Mouse (Mus musculus): Measurements from ENCODE around the gene Gpatch1. TPM values are rescaled to one million over a fixed set of nuclear protein-coding genes. Genes with fewer than 3 reads are reported as not detected.
"Not testable (repeated sequence)": the region's sequence is repeated elsewhere in the genome, so short reads cannot be mapped to it uniquely, and the experiment has no call there.

The Gpatch1 gene
- polyA plus RNA-seq, 1 experiment from 2014 or later, result 23.1 TPM

DNA sequence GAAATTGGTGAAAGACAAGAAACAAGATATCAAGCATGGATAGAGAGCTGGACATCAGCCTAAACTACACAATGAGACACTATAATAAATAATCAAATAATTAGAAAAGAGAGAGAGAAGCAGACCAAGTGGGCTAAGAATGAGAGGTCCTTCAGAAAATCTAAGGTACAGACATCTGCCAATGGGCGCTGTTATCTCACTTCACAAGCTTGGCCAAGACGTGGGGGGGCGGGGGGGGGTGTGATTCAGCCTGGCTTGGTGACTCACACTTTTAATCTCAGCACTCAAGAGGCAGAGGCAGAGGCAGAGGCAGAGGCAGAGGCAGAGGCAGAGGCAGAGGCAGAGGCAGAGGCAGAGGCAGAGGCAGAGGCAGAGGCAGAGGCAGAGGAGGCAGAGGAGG, 981 bp upstream of the Gpatch1 start:
- H3K9ac ChIP-seq; H3K27ac ChIP-seq; H3K4me3 ChIP-seq; H3K9me3 ChIP-seq; H3K36me3 ChIP-seq (replicated peaks); ATAC-seq (replicated peaks); H3K4me2 ChIP-seq; H3K27me3 ChIP-seq (replicated peaks): not testable (repeated sequence)
- WGBS, result 72% methylated on average over 3 of the region's 3 CpGs
- H3K4me1 ChIP-seq, result peaks cover 21% of the 10 kb centered on the region

DNA sequence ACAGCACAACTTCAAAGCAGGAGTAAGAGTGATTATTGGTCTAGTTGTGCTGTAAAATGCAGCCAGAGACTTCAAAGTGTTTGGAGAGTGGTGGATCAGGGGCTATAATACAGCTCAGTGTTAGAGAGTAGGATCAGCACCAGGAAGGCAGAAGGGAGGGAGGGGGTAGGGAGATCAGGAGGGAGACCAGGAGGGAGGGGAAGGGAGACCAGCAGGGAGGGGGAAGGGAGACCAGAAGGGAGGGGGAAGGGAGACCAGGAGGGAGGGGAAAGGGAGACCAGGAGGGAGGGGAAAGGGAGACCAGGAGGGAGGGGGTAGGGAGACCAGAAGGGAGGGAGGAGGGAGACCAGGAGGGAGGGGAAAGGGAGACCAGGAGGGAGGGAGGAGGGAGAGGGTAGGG, 4.1 kb downstream of the Gpatch1 start:
- no peaks in the 10 kb centered on the region for H3K9me3 ChIP-seq
- H3K4me3 ChIP-seq, result no peak overlapping the region
- no peak overlapping the region for H3K9ac ChIP-seq
- peaks cover 15% of the 10 kb centered on the region for H3K4me1 ChIP-seq
- ATAC-seq (replicated peaks), result no peak
- H3K27me3 ChIP-seq (replicated peaks), result no peaks in the 10 kb centered on the region
- H3K27ac ChIP-seq, result no peak overlapping the region
- H3K4me2 ChIP-seq, result no peak overlapping the region
- peaks cover 4% of the 10 kb centered on the region for H3K36me3 ChIP-seq (replicated peaks)

DNA sequence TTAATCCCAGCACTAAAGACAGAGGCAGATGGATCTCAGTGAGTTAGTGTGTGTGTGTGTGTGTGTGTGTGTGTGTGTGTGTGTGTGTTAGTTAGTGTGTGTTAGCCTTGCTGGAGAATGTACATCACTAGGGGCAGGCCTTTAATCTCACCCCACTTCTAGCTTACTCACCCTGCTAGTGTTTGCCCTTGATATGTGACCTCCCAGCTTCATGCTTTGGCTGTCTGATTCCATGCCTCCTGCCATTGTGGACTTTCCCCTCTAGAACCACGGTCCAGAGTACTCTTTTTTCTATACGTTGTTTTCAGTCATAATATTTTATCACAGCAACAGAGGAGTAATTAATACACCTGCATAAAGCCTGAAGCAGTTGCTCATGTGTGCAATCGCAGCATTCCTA, 7.0 kb downstream of the Gpatch1 start:
- 93% methylated on average over 3 of the region's 3 CpGs for WGBS
- Histone ChIP-seq H3K4me3 (no peak overlapping the region), H3K27ac (no peak overlapping the region), H3K9ac (no peak overlapping the region), H3K36me3 (replicated peaks) (peaks cover 29% of the 10 kb centered on the region), H3K9me3 (no peaks in the 10 kb centered on the region), H3K27me3 (replicated peaks) (no peaks in the 10 kb centered on the region), H3K4me2 (no peak overlapping the region), H3K4me1 (0 out of 2 replicates have a peak, but pooled peaks cover under 1% of the 10 kb centered on the region)
- ATAC-seq (replicated peaks), result no peak

DNA sequence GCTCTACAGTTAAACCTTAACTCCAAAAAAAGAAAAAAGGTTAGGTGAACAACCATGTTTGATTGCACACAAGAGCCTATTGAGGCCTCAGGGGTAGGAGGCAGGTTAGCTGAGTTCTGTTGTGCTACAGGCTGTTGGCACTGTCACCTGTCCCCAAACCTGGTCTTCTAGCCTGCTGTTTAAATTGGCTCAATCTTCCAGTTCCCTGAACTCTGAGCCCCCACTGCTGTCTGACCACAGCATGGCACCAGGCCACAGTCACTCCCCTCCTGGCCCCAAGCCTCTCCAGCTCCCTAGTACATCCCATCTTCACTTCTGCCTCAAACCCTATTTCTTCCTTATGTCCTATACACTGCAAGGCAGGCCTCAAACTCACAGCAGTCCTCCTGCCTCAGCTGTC, 17.4 kb downstream of the Gpatch1 start:
- H3K4me1 ChIP-seq, result no peaks in the 10 kb centered on the region
- H3K9ac ChIP-seq, result no peak overlapping the region
- no peak overlapping the region for H3K4me3 ChIP-seq
- H3K27me3 ChIP-seq (replicated peaks), result no peaks in the 10 kb centered on the region
- no peak for ATAC-seq (replicated peaks)
- no peak overlapping the region for H3K27ac ChIP-seq
- H3K4me2 ChIP-seq, result no peak overlapping the region
- H3K36me3 ChIP-seq (replicated peaks), result peaks cover 58% of the 10 kb centered on the region
- H3K9me3 ChIP-seq, result no peaks in the 10 kb centered on the region

DNA sequence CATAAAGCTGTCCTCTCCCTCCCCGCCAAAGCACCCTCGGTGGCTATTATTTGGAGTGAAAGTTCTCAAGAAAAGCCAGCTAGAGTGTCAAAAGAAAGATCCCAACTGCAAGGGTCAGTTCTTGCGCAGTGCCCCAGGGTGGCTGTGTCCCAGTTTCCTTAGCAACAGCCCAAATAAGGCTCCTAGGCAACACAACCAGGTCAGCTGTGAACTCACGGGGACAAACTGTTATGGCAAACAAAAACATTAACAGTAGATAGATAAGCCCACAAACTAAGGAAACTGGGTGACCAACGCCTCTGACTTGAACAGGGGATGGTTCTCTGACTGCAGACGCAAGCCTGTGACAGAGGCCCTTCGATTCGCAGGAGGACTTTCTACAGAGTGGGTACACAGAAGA, 18.6 kb downstream of the Gpatch1 start:
- no peaks in the 10 kb centered on the region for H3K27me3 ChIP-seq (replicated peaks)
- H3K27ac ChIP-seq, result no peak overlapping the region
- no peak overlapping the region for H3K4me2 ChIP-seq
- H3K9ac ChIP-seq, result no peak overlapping the region
- ATAC-seq (replicated peaks), result no peak
- no peaks in the 10 kb centered on the region for H3K9me3 ChIP-seq
- WGBS, result 69% methylated on average over 8 of the region's 8 CpGs
- no peaks in the 10 kb centered on the region for H3K4me1 ChIP-seq
- H3K4me3 ChIP-seq, result no peak overlapping the region
- H3K36me3 ChIP-seq (replicated peaks), result peaks cover 58% of the 10 kb centered on the region

DNA sequence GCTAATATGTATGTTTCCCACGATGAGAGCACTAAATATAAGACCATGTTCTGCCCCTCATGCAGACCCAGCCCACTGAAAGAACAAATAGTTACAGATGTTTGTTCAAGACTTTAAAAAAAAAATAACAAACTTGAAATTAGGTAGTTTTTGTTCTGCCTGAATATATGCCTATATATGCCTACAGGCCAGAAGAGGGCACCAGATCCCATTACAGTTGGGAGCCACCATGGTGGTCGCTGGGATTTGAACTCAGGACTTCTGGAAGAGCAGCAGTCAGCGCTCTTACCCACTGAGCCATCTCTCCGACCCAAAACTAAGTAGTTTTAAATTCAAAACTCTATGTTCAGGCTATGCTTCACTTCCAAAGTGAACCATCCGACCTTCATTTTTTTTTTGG, 20.4 kb downstream of the Gpatch1 start:
- Histone ChIP-seq H3K4me1 (no peaks in the 10 kb centered on the region), H3K27me3 (replicated peaks) (no peaks in the 10 kb centered on the region), H3K27ac (no peak overlapping the region), H3K9me3 (no peaks in the 10 kb centered on the region), H3K9ac (no peak overlapping the region), H3K4me2 (no peak overlapping the region), H3K4me3 (no peak overlapping the region), H3K36me3 (replicated peaks) (peaks cover 66% of the 10 kb centered on the region)
- no peak for ATAC-seq (replicated peaks)
- WGBS, result 95% methylated on average over 5 of the region's 5 CpGs

DNA sequence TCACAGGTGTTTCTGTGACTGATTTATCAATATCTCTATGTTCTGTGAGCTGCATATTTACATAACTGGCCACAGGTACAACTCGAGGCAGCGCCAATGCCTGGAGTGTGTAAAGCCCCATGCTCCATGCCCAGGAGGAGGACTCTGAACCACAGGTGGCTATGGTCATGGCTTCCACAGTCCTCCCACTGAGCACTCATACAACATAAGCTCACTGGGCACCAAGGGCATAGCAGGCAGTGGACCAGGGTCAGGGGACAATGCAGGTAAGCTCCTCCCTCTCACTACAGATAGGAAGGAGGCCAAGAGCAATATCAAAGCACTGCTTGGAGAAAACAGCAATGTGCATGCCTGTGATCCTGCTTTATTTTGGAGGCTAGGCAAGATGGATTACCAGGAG, 22.6 kb downstream of the Gpatch1 start:
- H3K9ac ChIP-seq, result no peak overlapping the region
- H3K9me3 ChIP-seq, result no peaks in the 10 kb centered on the region
- H3K36me3 ChIP-seq (replicated peaks), result peaks cover 66% of the 10 kb centered on the region
- no peaks in the 10 kb centered on the region for H3K4me1 ChIP-seq
- WGBS, result 89% methylated on average over 2 of the region's 2 CpGs
- H3K4me3 ChIP-seq, result no peak overlapping the region
- H3K27ac ChIP-seq, result no peak overlapping the region
- H3K27me3 ChIP-seq (replicated peaks), result no peaks in the 10 kb centered on the region
- ATAC-seq (replicated peaks), result no peak
- no peak overlapping the region for H3K4me2 ChIP-seq

DNA sequence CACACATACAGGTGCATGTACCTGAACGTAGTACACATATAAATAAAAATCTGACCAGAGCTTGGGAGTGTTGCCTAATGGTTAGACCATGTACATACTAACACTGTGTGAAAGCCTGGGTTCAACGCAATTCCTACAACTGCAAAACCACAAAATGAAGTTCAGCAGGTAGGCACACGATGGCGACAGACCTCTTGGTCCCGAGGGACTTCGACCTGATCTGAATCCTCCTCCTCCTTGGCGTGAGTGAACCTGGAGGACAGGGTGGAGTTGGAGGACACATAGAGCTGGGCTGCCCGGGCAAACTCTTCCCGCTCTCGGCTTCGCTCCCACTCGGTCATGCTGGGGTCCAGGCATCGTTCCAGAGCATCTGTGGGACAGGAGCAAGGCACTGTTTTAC, 24.8 kb downstream of the Gpatch1 start:
- ATAC-seq (replicated peaks), result no peak
- Histone ChIP-seq H3K36me3 (replicated peaks) (peaks cover 70% of the 10 kb centered on the region), H3K4me3 (no peak overlapping the region), H3K27ac (no peak overlapping the region), H3K9me3 (no peaks in the 10 kb centered on the region), H3K27me3 (replicated peaks) (no peaks in the 10 kb centered on the region), H3K4me2 (no peak overlapping the region), H3K9ac (no peak overlapping the region), H3K4me1 (no peaks in the 10 kb centered on the region)
- WGBS, result 91% methylated on average over 13 of the region's 13 CpGs

DNA sequence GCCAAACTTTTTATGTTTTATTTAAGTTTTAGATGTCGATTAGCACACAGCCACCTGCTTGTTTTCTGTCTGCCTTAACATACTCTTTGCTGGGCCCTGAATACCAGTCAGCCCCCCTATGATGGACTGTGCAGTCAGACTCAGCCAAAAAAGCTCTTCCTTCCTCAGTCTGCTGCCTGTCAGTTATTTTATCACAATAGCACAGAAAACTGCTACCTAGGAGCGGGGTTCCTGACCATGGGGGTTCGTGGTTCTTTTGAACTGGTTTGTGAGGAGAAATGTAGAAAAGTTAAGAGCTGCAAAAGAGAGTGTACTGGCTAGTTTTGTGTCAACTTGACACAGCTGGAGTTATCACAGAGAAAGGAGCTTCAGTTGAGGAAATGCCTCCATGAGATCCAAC, 39.3 kb downstream of the Gpatch1 start:
- ATAC-seq (replicated peaks), result no peak
- 77% methylated on average over 3 of the region's 3 CpGs for WGBS
- Histone ChIP-seq H3K4me2 (no peak overlapping the region), H3K27me3 (replicated peaks) (no peaks in the 10 kb centered on the region), H3K27ac (no peak overlapping the region), H3K9ac (no peak overlapping the region), H3K36me3 (replicated peaks) (peaks cover 71% of the 10 kb centered on the region), H3K4me3 (no peak overlapping the region), H3K9me3 (peaks cover 21% of the 10 kb centered on the region), H3K4me1 (no peaks in the 10 kb centered on the region)

DNA sequence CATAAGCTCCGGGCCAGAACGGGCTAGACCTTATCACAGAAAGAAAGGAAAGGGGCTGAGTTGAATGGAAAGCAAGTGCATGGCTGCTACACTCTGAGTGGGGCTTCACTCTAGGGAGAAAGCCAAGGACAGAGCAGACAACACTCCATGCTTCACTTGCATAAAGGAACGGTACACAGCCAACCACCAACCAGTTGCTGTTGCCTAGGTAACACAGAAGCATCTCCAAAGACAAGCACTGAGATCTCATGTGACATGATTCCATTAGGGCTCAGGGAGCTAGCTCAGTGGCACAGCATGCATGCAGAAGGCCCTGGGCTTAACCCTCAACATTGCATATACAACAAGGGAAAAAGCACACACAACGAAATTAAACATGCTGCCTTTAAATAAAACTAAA, 40.8 kb downstream of the Gpatch1 start:
- Histone ChIP-seq H3K4me3 (no peak overlapping the region), H3K36me3 (replicated peaks) (peaks cover 60% of the 10 kb centered on the region), H3K27ac (0 out of 2 replicates have a peak overlapping the region, but pooled peaks have one; percentile 8), H3K4me2 (no peak overlapping the region), H3K4me1 (no peaks in the 10 kb centered on the region), H3K27me3 (replicated peaks) (no peaks in the 10 kb centered on the region), H3K9ac (no peak overlapping the region), H3K9me3 (peaks cover 21% of the 10 kb centered on the region)
- peak; percentile 79 for ATAC-seq (replicated peaks)
- 19% methylated on average over 4 of the region's 4 CpGs for WGBS

DNA sequence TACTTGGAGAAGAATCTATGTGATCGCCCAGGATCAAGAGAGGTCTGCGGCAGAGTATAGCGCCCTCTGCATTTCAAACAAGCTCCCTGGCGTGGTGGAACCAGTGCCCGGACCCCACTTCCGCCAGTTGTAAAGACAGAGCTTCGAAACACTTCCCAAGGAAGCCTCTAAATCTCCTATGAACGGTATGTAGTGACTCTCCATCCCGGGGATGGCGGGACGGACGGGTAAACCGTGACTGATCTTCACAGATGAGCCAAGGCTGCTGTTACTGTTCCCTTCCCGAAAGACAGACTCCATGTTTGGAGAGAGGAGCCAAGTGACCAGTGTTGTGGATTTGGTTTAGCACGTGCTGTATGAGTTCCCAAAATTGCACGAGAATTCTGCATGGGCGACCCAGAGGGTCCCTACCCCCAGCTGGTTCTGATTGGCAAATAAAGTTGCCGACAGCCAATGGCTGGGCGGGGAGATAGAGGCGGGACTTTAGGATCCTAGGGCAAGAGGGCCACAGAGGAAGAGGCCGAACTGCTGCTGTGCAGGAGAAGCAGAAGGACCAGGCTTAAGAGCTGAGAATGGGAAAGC, 48.7 kb downstream of the Gpatch1 start:
- Histone ChIP-seq H3K4me3 (peak overlapping the region; percentile 33), H3K9ac (0 out of 2 replicates have a peak overlapping the region, but pooled peaks have one; percentile 17), H3K4me1 (peaks cover 9% of the 10 kb centered on the region), H3K4me2 (peak overlapping the region; percentile 70), H3K36me3 (replicated peaks) (peaks cover 5% of the 10 kb centered on the region), H3K9me3 (peaks cover 3% of the 10 kb centered on the region; the same call in 1 of the 2 replicates), H3K27me3 (replicated peaks) (no peaks in the 10 kb centered on the region), H3K27ac (no peak overlapping the region)
- 9% methylated on average over 21 of the region's 21 CpGs for WGBS
- no peak; the same call in 1 of the 2 replicates for ATAC-seq (replicated peaks)

DNA sequence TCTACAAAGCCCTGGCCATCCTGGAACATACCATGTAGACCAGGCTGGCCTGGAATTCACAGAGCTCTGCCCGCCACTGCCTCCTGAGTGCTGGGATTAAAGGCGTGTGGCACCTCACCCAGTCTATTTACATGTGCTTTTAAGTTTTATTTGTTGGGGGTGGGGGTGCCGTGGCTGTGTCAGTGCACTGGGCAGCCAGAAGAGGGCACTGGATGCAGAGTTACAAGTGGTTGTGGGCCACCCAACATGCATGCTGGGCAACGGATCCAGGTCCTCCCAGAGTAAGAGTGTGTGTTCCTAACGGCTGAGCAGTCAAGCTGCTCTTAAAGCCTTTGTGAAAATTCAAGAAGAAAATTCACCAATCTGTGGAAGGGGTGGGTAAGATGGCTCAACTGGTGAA, 50.4 kb downstream of the Gpatch1 start:
- H3K4me1 ChIP-seq, result peaks cover 9% of the 10 kb centered on the region
- 61% methylated on average over 5 of the region's 5 CpGs for WGBS
- no peak overlapping the region for H3K4me3 ChIP-seq

DNA sequence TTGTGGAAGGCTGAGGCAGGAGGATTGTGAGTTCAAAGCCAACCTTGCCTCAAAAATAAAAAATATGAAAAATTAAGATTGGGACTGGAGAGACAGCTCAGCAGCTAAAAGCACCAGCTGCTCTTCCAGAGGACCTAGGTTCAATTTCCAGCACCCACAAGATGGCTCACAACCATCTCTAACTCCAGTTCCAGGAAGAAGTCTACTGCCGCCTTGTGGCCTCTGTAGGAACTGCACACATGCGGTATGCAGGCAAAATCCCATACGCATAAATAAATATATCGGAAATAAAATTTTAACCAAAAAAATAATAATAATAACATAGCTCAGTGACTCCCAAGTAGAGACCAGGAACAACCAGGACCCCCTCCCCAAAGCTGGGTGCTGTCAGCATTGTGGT, 51.6 kb downstream of the Gpatch1 start:
- Histone ChIP-seq H3K4me2 (no peak overlapping the region), H3K27me3 (replicated peaks) (no peaks in the 10 kb centered on the region), H3K9me3 (no peaks in the 10 kb centered on the region), H3K36me3 (replicated peaks) (no peaks in the 10 kb centered on the region), H3K9ac (no peak overlapping the region), H3K4me1 (peaks cover 9% of the 10 kb centered on the region), H3K4me3 (no peak overlapping the region), H3K27ac (no peak overlapping the region)
- no peak for ATAC-seq (replicated peaks)
- 79% methylated on average over 4 of the region's 4 CpGs for WGBS

More for the DNA sequence above, 50.4 kb downstream of the Gpatch1 start:
- Histone ChIP-seq H3K9me3 (no peaks in the 10 kb centered on the region), H3K9ac (no peak overlapping the region), H3K27ac (no peak overlapping the region), H3K4me2 (no peak overlapping the region), H3K27me3 (replicated peaks) (no peaks in the 10 kb centered on the region), H3K36me3 (replicated peaks) (no peaks in the 10 kb centered on the region)
- ATAC-seq (replicated peaks), result no peak
